Mouse (Mus musculus): Measurements from ENCODE around the gene Rln3. TPM values are rescaled to one million over a fixed set of nuclear protein-coding genes. Genes with fewer than 3 reads are reported as not detected.

The Rln3 gene
- polyA plus RNA-seq, 1 experiment from 2014 or later: not detected

DNA sequence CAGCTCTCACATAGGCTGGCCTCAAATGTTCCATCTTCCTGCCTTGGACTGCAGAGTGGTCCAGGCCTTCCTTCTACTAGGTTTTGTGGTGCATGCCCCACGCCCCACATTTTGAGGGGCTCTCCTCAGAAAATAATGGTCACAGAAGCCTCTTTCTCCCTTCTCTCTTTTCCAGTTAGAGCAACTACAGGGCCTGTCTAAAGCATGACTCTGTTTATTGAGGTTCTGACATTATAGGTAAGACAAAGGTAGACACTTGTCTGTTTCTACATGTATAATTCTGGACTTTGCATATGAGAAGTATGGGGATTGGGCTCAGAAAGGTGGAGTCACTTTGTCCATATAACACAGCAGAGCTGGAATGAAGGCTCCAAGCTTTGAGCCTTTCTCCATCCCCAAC is 20.2 kb upstream of the Rln3 start, which contains the start of gene Gm10643:
TSS of gene Gm10643 (minus strand) at position 101 of the 400 bp plus-strand sequence.
- H3K4me1 ChIP-seq (replicated peaks): peaks cover 28% of the 10 kb centered on the region
- no peak for ATAC-seq (replicated peaks; ENCODE audit: insufficient number of reproducible peaks, insufficient read depth, low FRiP score, low read depth)
- 91% methylated on average over 1 of the region's 1 CpGs for WGBS

DNA sequence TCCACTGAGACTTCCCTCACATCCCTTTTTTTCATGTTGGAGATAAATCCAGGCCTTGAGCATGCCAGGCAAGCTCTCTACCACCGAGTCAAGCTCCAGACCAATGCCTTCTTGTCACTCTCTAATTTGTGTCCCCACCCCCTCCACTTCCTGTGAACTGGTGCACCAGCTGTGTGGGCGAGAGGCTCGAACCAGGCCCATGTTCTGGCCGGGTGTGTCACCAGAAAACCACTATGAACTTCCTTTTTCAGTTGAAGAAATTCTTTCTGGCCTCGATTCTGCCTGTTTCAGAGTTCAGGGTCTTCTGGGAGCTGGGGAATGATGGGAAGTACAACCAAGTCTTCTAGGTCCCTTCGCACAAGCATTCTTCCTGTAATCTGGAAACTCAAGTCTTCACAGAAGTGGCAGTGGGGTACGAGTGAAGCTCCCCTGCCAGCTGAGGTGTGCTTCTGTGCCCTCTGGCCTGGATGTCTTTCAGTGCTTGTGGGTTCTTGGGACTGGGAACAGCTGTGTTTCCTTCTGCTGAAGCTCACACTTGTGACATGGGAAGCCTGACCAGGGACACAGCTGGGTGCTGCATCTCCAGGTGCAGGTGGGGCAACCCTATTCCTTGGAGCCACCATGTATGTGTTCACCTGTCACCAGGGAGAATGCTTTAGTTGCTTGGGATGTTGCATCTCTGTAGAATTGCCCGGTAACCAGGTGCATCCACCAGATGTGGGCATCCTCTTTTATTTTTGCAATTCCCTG is 19.2 kb upstream of the Rln3 start:
- Histone ChIP-seq H3K36me3 (no peaks in the 10 kb centered on the region), H3K4me1 (replicated peaks) (peaks cover 18% of the 10 kb centered on the region), H3K9ac (no peak overlapping the region), H3K4me2 (no peak overlapping the region), H3K9me3 (replicated peaks) (no peaks in the 10 kb centered on the region), H3K27ac (peak overlapping the region; percentile 42; the same call in 1 of the 2 replicates), H3K4me3 (no peak overlapping the region), H3K27me3 (no peaks in the 10 kb centered on the region)
- WGBS: 59% methylated on average over 8 of the region's 8 CpGs
- no peak for ATAC-seq (replicated peaks; ENCODE audit: insufficient number of reproducible peaks, insufficient read depth, low FRiP score, low read depth)

More for the DNA sequence above, 20.2 kb upstream of the Rln3 start, which contains the start of gene Gm10643:
- H3K9me3 ChIP-seq (replicated peaks): no peaks in the 10 kb centered on the region
- H3K36me3 ChIP-seq: no peaks in the 10 kb centered on the region
- peak within 1 kb of the TSS; percentile 93 for H3K27ac ChIP-seq
- no peaks in the 10 kb centered on the region for H3K27me3 ChIP-seq
- peak within 1 kb of the TSS; percentile 82 for H3K4me2 ChIP-seq
- H3K9ac ChIP-seq: peak within 1 kb of the TSS; percentile 80
- H3K4me3 ChIP-seq: peak within 1 kb of the TSS; percentile 85

DNA sequence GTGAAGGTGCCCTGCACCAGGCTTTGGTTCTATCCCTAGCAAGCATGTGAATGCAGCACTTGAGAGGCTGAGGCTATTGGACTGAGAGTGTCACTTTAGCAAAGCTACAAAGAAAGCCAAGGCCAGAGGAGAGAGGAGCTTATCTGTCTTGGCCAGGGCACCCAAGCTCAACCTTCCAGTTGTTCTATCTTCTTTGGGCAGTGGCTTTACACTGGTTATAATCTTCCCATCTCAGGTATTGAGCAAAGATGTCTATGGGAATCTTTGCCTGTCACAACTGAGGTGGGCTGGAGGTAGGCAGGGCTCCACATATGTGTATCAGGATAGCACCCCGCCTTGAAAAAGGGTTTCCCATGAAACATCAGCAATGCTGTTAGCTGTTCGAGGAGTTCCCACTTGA is 15.4 kb upstream of the Rln3 start:
- no peaks in the 10 kb centered on the region for H3K36me3 ChIP-seq
- no peaks in the 10 kb centered on the region for H3K9me3 ChIP-seq (replicated peaks)
- ATAC-seq (replicated peaks; ENCODE audit: insufficient number of reproducible peaks, insufficient read depth, low FRiP score, low read depth): no peak
- 80% methylated on average over 2 of the region's 2 CpGs for WGBS
- H3K4me2 ChIP-seq: no peak overlapping the region
- H3K27me3 ChIP-seq: 0 out of 2 replicates have a peak, but pooled peaks cover 3% of the 10 kb centered on the region
- H3K4me1 ChIP-seq (replicated peaks): no peaks in the 10 kb centered on the region
- no peak overlapping the region for H3K9ac ChIP-seq
- no peak overlapping the region for H3K4me3 ChIP-seq
- H3K27ac ChIP-seq: no peak overlapping the region

DNA sequence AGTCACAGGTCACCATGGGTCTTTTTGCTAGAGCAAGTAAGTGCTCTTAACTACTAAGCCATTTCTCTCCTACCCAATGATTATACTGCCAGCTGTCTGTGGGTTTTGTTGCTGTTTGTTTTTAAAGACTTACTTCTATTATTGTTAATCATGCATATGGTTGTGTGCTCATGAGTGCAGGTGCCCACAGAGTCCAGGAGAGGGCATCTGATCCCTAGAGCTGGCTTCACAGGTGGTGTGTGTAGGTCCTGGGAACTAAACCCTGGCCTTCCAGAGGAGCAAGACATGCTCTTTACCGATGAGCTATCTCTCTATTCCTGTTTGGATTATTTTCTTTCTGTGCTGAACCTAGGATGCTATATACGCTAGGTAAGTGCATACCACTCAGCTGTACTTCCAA is 14.4 kb upstream of the Rln3 start:
- Histone ChIP-seq H3K4me3 (no peak overlapping the region), H3K9me3 (replicated peaks) (no peaks in the 10 kb centered on the region), H3K27ac (no peak overlapping the region), H3K4me2 (no peak overlapping the region), H3K36me3 (no peaks in the 10 kb centered on the region), H3K27me3 (0 out of 2 replicates have a peak, but pooled peaks cover 3% of the 10 kb centered on the region), H3K9ac (no peak overlapping the region), H3K4me1 (replicated peaks) (no peaks in the 10 kb centered on the region)
- ATAC-seq (replicated peaks; ENCODE audit: insufficient number of reproducible peaks, insufficient read depth, low FRiP score, low read depth): no peak
- WGBS: 89% methylated on average over 2 of the region's 2 CpGs

DNA sequence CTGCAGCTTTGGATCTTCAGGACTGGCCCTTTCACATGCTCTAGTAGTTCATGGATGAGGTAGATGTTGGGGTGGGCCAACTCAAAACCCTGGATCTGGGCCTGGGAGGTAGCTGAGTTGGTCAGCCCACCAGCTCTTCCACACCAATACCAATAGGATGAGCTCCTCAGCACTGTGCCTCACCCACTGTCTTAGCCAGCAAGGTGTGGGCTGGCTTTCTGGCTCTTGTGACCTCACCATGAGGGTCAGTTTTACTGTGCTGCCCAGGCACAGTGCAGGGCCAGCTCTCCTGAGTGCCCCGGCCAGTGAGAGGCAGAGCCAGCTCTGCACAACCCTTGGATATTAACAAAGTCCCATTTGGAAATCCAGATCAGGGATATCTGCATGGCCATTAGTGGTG is 13.0 kb upstream of the Rln3 start:
- H3K9ac ChIP-seq: no peak overlapping the region
- ATAC-seq (replicated peaks; ENCODE audit: insufficient number of reproducible peaks, insufficient read depth, low FRiP score, low read depth): no peak
- no peak overlapping the region for H3K4me2 ChIP-seq
- peaks cover 1% of the 10 kb centered on the region for H3K4me1 ChIP-seq (replicated peaks)
- WGBS: 84% methylated on average over 1 of the region's 1 CpGs
- 0 out of 2 replicates have a peak, but pooled peaks cover 3% of the 10 kb centered on the region for H3K27me3 ChIP-seq
- no peak overlapping the region for H3K4me3 ChIP-seq
- H3K36me3 ChIP-seq: no peaks in the 10 kb centered on the region
- no peak overlapping the region for H3K27ac ChIP-seq
- no peaks in the 10 kb centered on the region for H3K9me3 ChIP-seq (replicated peaks)

DNA sequence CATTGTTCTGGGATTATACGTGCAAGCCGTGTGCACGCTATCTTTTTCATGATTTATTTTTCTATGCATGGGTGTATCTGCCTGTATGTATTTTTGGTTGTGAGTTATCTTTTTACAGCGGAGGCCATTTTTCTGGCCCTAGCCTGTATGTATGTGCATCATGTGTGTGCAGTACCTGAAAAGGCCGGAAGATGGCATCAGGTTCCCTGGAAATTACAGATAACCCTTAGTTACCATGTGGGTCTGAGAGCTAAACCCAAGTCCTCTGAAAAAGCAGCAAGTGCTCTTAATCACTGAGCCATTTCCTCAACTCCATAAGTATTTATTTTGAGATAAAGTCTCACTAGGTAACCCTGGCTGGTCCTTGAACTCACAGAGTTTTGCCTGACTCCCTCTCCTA is 8.4 kb upstream of the Rln3 start:
- 0 out of 2 replicates have a peak, but pooled peaks cover 3% of the 10 kb centered on the region for H3K27me3 ChIP-seq
- 86% methylated on average over 5 of the region's 5 CpGs for WGBS
- no peak overlapping the region for H3K4me3 ChIP-seq
- no peaks in the 10 kb centered on the region for H3K36me3 ChIP-seq
- peaks cover 8% of the 10 kb centered on the region for H3K4me1 ChIP-seq (replicated peaks)
- H3K4me2 ChIP-seq: no peak overlapping the region
- H3K9me3 ChIP-seq (replicated peaks): no peaks in the 10 kb centered on the region
- H3K27ac ChIP-seq: peak overlapping the region; percentile 36; the same call in 1 of the 2 replicates
- ATAC-seq (replicated peaks; ENCODE audit: insufficient number of reproducible peaks, insufficient read depth, low FRiP score, low read depth): no peak
- H3K9ac ChIP-seq: no peak overlapping the region

DNA sequence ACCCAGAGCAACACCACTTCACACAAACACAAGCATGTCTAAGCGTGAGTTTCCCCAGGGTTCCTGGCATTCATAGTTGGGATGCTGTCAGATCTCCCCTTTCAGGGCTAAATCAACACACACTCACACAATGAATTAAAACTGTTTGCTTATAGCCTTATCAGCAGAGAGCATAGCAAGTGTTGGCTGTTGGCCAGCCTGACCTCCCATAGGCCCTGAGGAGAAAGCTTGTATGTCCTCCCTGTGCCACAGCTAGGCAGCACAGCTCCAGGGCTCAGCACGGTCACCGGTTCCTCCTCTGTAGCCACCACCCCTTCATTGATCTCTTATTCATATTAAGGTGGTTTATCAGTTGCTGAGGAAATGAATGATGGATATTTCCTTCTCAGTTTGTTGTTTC is 7.9 kb upstream of the Rln3 start:
- 16% methylated on average over 3 of the region's 3 CpGs for WGBS
- no peaks in the 10 kb centered on the region for H3K36me3 ChIP-seq
- peak; percentile 83 for ATAC-seq (replicated peaks; ENCODE audit: insufficient number of reproducible peaks, insufficient read depth, low FRiP score, low read depth)
- H3K9me3 ChIP-seq (replicated peaks): no peaks in the 10 kb centered on the region
- H3K9ac ChIP-seq: no peak overlapping the region
- peak overlapping the region; percentile 36 for H3K27ac ChIP-seq
- H3K4me3 ChIP-seq: no peak overlapping the region
- H3K4me2 ChIP-seq: no peak overlapping the region
- H3K4me1 ChIP-seq (replicated peaks): peaks cover 8% of the 10 kb centered on the region
- H3K27me3 ChIP-seq: 0 out of 2 replicates have a peak, but pooled peaks cover 3% of the 10 kb centered on the region

DNA sequence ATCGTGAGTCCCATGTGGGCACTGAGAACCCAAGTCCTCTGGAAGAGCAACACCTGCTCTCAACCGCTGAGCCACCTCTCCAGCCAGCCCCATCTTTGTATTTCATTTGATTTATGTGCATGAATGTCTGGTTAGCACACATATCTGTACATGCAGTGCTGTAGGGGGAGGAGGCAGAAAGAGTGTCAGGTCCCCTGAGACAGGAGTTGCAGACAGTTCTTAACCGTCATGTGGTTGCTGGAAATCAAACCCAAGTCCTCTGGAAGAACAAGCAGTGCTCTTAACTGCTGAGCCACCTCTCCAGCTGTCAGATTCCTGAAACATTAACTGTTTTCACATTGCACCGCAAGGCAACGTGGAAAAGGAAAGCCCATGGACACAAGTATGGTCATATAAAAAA is 3.4 kb upstream of the Rln3 start:
- no peaks in the 10 kb centered on the region for H3K36me3 ChIP-seq
- H3K27me3 ChIP-seq: peaks cover 28% of the 10 kb centered on the region
- H3K4me2 ChIP-seq: no peak overlapping the region
- no peak overlapping the region for H3K4me3 ChIP-seq
- no peak overlapping the region for H3K9ac ChIP-seq
- no peak overlapping the region for H3K27ac ChIP-seq
- no peak for ATAC-seq (replicated peaks; ENCODE audit: insufficient number of reproducible peaks, insufficient read depth, low FRiP score, low read depth)
- no peaks in the 10 kb centered on the region for H3K9me3 ChIP-seq (replicated peaks)
- WGBS: 65% methylated on average over 5 of the region's 5 CpGs
- H3K4me1 ChIP-seq (replicated peaks): peaks cover 14% of the 10 kb centered on the region

DNA sequence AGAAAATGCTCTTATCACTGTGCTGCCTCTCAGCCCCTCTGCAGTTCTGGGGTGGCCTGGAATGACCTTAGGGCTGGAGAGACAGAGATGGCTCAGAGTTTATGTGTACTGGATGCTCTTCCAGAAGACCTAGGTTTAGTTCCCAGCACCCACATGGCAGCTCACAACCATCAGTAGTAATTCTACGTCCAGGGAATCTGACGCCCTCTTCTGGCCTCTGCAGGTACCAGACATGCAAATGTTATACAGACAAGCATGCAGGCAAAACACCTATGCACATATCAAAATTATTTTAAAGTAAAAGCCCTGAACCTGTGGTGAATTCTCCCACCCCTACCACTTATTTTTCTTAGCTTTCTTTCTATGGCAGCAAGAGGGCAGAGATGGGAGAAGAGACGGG is 1.7 kb upstream of the Rln3 start:
- WGBS: 73% methylated on average over 3 of the region's 3 CpGs
- no peak for ATAC-seq (replicated peaks; ENCODE audit: insufficient number of reproducible peaks, insufficient read depth, low FRiP score, low read depth)
- peaks cover 35% of the 10 kb centered on the region for H3K27me3 ChIP-seq
- no peaks in the 10 kb centered on the region for H3K36me3 ChIP-seq
- no peak overlapping the region for H3K27ac ChIP-seq
- no peak overlapping the region for H3K4me2 ChIP-seq
- H3K4me3 ChIP-seq: no peak overlapping the region
- H3K4me1 ChIP-seq (replicated peaks): peaks cover 17% of the 10 kb centered on the region
- no peaks in the 10 kb centered on the region for H3K9me3 ChIP-seq (replicated peaks)
- H3K9ac ChIP-seq: no peak overlapping the region

DNA sequence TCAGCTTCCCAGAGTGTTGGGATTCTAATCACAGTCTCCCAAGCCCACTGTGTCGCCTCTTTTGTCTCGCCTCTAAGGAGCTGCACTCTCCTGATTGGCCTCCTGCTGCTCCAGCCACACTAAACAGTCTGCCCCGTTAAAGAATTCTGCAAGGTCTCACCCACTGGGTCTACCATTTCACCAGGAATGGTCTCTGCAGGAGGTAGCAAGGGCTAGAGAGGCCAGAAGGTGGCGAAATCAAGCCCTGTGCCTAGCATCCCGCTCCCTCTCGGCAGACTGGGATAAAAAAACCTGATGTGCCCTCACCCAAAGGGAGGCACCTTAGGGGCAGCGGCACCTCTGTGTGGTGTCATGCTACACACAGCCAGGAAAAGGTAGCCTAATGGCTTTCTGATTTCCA is 697 bp downstream of the Rln3 start:
- Histone ChIP-seq H3K9ac (no peak overlapping the region), H3K27ac (no peak overlapping the region), H3K4me1 (replicated peaks) (peaks cover 21% of the 10 kb centered on the region), H3K27me3 (peaks cover 35% of the 10 kb centered on the region), H3K4me3 (no peak overlapping the region), H3K4me2 (no peak overlapping the region; the same call in 1 of the 2 replicates), H3K9me3 (replicated peaks) (no peaks in the 10 kb centered on the region), H3K36me3 (no peaks in the 10 kb centered on the region)
- 8% methylated on average over 7 of the region's 7 CpGs for WGBS
- no peak for ATAC-seq (replicated peaks; ENCODE audit: insufficient number of reproducible peaks, insufficient read depth, low FRiP score, low read depth)

DNA sequence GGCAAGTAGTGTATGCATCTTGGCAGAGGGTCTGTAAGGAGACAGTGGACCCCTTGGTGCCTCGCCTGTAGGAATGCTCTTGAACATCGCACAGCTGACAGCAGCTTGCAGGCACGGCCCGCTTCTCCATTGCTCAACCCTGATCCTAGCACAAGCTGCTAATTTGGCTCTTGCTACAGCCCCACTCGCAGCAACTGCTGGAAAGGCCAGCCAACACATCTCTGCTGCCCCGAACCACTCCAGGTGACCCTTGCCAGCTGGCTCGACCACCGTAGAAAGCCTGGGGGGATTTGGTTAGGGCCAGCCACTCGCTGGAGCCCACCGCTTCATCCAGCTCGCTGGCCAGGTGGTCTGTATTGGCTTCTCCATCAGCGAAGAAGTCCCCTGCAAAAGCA is 1.9 kb downstream of the Rln3 start:
- WGBS: 41% methylated on average over 12 of the region's 12 CpGs
- Histone ChIP-seq H3K27me3 (peaks cover 35% of the 10 kb centered on the region), H3K9ac (peak overlapping the region; percentile 58)

More for the DNA sequence above, 1.9 kb downstream of the Rln3 start:
- H3K4me1 ChIP-seq (replicated peaks): peaks cover 24% of the 10 kb centered on the region
- H3K4me2 ChIP-seq: peak overlapping the region; percentile 89
- H3K9me3 ChIP-seq (replicated peaks): no peaks in the 10 kb centered on the region
- no peak for ATAC-seq (replicated peaks; ENCODE audit: insufficient number of reproducible peaks, insufficient read depth, low FRiP score, low read depth)
- peak overlapping the region; percentile 56 for H3K4me3 ChIP-seq
- no peaks in the 10 kb centered on the region for H3K36me3 ChIP-seq
- no peak overlapping the region for H3K27ac ChIP-seq

Measured in heart, embryonic 15.5 days (tissue).